Mouse (Mus musculus): ENCODE data around the gene Cpne9. TPM values are rescaled to one million over a fixed set of nuclear protein-coding genes. Genes with fewer than 3 reads are reported as not detected.

The Cpne9 gene
- total RNA-seq (2021), result not detected

GRCm38 (mm10) chr6:113282101-113282802 lies at the start of gene Cpne9:
TSS of gene Cpne9 (plus strand) at chr6:113282307.
- intact Hi-C loops (cut with DNase I), result no loop called here
- peak; percentile 20 to 32 for DNase-seq

- intact Hi-C loops (cut with DNase I), result loop anchor here (5.0 kb wide), 2 partner anchors 67 to 193 kb away; no protein-coding TSS in a partner anchor
- DNase-seq, result no peak
Measured at GRCm38 (mm10) chr6:113235141-113235540, 47.0 kb upstream of the Cpne9 start.

DNA sequence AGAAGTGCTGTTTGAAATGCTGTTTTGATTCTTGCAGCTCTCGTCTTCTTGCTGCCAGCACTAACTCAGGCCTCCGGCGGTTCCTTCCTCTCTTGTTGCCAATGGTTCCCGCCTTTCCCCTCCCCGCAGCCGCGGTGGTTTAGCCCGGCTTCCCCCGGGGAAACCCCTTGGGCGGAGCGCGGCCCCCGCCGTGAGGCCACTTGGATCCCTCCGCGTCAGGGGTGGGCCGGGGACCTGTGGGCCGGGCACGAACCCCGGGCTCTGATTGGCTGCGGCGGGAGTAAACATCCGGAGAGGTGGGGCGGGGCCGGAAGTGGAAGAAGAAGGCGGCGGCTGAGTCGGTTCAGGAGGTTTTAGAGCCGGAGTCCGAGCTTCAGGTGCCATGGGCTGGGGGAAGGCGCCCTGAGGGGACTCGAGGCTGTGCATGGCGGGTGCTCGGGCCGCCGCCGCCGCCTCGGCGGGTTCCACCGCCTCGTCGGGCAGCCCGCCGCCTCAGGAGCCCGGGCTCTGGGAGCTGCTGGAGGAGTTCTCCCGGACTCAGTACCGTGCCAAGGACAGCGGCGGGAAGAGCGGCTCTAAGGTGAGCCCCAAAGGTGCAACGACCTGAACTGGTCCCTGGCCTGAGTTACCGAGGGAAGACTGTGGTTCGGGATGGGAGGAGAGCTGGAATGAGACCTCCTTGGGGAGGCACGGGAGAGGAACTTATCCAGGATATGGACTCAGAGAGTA lies 44.4 kb upstream of the Cpne9 start, which contains the start of gene Mtmr14:
Gene Mtmr14, plus strand, starts transcription at position 302 of the 729 bp plus-strand sequence.
- peak; percentile 99 for DNase-seq
- intact Hi-C loops (cut with DNase I), result loop anchor here (5.0 kb wide), 2 partner anchors 65 to 195 kb away; no protein-coding TSS in a partner anchor

GRCm38 (mm10) chr6:113238442-113238841 lies 43.7 kb upstream of the Cpne9 start:
- intact Hi-C loops (cut with DNase I), result loop anchor here (5.0 kb wide), 2 partner anchors 64 to 196 kb away; no protein-coding TSS in a partner anchor
- peak in 1 of 2 experiments; percentile 8 for DNase-seq

- intact Hi-C loops (cut with DNase I), result no loop called here
- DNase-seq, result no peak
Measured at GRCm38 (mm10) chr6:113242753-113243152, 39.4 kb upstream of the Cpne9 start.

- intact Hi-C loops (cut with DNase I), result no loop called here
- no peak for DNase-seq
Measured at GRCm38 (mm10) chr6:113245585-113245984, 36.5 kb upstream of the Cpne9 start.

- intact Hi-C loops (cut with DNase I), result no loop called here
- no peak for DNase-seq
Measured at GRCm38 (mm10) chr6:113250786-113251185, 31.3 kb upstream of the Cpne9 start.

DNA sequence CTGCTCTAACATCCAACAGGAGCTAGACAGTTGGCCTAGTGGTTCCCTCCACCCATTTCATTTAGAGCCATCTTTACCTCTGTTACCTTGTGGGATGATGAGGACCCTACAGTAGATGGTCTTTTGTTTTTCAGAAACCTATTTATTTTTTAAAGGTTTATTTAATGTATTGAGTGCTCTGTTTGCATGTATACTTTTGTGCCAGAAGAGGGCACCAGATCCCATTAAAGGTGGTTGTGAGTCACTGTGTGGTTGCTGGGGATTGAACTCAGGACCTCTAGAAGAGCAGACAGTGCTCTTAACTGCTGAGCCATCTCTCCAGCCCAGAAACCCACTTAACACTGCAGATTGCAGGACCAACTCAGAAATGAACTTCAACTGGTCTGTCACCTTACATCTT lies 30.2 kb upstream of the Cpne9 start:
- no peak for DNase-seq
- intact Hi-C loops (cut with DNase I), result no loop called here

- intact Hi-C loops (cut with DNase I), result no loop called here
- peak; percentile 17 to 27 for DNase-seq
Measured at GRCm38 (mm10) chr6:113254899-113255298, 27.2 kb upstream of the Cpne9 start.

- intact Hi-C loops (cut with DNase I), result no loop called here
- no peak for DNase-seq
Measured at GRCm38 (mm10) chr6:113261174-113261858, 20.8 kb upstream of the Cpne9 start.

DNA sequence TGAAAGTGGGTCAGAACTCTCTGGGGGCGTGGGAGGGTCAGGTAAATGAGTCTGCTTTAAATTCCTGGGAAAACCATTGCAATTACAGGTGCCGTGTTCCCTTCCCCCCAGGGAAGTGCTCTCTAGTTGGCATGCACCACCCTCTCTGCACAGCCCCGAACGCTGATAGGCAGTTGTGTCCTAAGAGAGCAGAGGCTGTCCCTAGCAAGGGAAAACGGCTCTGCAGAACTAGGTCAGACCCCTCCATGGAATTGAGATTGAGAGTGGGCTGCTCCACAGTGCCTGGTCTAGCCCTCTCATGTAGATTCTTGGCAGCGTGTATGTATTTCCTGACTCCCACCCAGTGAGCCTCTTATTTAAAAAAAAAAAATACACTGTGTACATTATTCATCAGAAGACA lies 18.6 kb upstream of the Cpne9 start:
- intact Hi-C loops (cut with DNase I), result no loop called here

GRCm38 (mm10) chr6:113264429-113264828 lies 17.7 kb upstream of the Cpne9 start:
- intact Hi-C loops (cut with DNase I), result no loop called here
- DNase-seq, result no peak

More for the DNA sequence above, 18.6 kb upstream of the Cpne9 start:
- DNase-seq, result no peak

DNA sequence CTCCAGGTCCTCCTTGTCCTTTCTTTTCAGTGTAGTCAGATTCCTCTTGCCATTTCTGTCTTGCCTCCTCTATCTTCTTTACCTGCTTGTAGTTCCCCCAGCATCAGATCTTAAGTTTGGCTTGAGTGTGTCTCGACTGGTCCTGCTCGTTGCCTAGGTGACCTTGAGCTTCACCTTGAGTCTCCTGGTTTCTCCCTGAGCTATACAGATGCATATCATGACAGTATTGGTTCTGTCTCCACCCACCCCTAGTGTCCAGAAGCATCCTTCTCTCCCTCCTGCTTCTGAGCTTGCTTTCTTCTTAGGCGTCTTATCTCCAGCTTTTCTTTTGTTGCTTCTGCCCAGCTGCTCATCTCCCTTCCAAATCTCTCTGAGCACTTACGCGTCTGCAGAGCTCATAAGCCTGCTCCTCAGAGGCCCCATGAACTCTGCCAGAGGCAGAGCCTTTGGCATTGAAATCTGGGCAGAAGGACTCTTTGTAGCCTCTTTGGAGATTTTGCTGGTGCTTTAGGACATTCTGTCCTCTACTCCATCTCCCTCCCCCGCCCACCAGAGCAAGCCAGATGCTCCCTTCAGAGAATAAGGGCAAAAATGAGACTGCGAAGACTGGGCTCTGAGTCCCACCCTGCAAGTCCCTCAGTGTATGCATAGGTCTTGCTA lies 15.0 kb upstream of the Cpne9 start:
- intact Hi-C loops (cut with DNase I), result no loop called here
- DNase-seq, result no peak

GRCm38 (mm10) chr6:113267988-113268387 lies 14.1 kb upstream of the Cpne9 start:
- intact Hi-C loops (cut with DNase I), result no loop called here
- DNase-seq, result no peak

DNA sequence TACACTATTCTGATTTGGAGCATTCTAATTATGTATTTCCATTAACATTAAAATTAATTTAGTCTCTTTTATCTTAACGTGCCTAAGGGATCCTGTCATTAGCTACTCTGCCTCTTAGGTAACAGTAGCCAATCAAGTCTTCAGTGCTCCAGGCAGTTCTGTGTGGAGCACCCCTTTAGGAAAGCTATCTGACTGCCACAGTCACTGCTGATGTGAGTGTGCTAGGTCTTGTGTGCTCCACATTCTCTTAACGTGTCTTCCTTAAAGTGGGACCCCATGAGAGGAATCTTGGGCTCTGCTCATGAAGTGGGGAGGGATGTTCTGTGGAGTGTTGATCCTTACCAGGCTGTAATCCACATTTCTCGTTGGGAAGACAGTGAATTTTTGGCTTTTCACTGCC lies 9.7 kb upstream of the Cpne9 start:
- intact Hi-C loops (cut with DNase I), result no loop called here
- DNase-seq, result no peak

- intact Hi-C loops (cut with DNase I), result no loop called here
Measured at GRCm38 (mm10) chr6:113276846-113277245, 5.3 kb upstream of the Cpne9 start.

GRCm38 (mm10) chr6:113281676-113282075 lies 431 bp upstream of the Cpne9 start:
- DNase-seq, result no peak
- intact Hi-C loops (cut with DNase I), result no loop called here

More at GRCm38 (mm10) chr6:113276846-113277245, 5.3 kb upstream of the Cpne9 start:
- DNase-seq, result no peak

DNA sequence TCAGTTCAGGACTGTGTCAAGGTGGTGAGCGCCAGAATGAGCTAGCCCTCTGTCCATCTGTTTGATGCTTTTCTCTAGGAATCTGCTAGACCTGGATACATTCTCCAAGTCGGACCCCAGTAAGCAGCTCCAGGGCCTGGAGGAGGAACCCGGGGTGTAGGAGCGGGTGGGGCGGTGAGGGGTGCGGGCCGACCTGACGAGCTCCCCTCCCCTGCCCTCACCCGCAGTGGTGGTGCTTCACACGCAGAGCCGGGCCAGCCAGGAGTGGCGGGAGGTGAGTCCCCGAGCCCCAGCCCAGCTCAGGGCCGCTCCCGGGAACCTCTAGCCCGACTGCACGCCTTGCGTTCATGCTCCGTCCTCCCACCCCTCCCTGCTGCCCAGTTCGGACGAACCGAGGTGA lies 862 bp downstream of the Cpne9 start:
- intact Hi-C loops (cut with DNase I), result no loop called here
- no peak for DNase-seq

GRCm38 (mm10) chr6:113283500-113283899 lies 1.4 kb downstream of the Cpne9 start:
- intact Hi-C loops (cut with DNase I), result no loop called here
- no peak for DNase-seq

DNA sequence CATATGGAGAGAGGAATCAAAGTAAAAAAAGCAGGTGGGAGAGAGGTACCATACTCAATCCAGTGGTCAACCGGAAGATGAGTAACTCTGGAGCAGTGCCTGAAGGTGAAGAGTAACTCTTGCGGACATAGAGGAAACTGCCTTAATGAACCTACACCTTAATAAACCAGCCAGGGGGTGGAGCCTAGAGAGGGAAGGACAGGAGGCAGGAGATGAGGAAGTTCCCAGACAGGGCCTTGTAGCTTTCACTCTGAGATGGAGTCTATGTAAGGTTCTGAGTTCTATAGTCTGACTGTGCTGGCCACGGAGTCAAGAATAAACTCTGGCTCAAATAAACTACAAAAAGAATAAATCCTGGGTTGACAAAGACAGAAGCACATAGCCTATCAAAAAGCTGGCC lies 2.8 kb downstream of the Cpne9 start:
- intact Hi-C loops (cut with DNase I), result no loop called here
- no peak for DNase-seq

GRCm38 (mm10) chr6:113286316-113286715 lies 4.2 kb downstream of the Cpne9 start:
- no peak for DNase-seq
- intact Hi-C loops (cut with DNase I), result no loop called here

Measured in heart, postnatal 10 days (tissue).